Mouse (Mus musculus) ovary, postnatal 10 days (tissue): Measurements from ENCODE around the gene Cd44.

Source experiments
- DNase-seq: peaks from one replicate; pipeline ENCODE4 v3.0.0; 2022; ENCODE audit warnings: low spot score

Gene Cd44

GRCm38 (mm10) chr2:102900875-102901827 lies at the start of gene Cd44:
Gene Cd44 (minus strand): TSS chr2:102901665.
- peak; percentile 34 for DNase-seq

- no peak for DNase-seq
These were observed 47.0 kb upstream of the Cd44 start for GRCm38 (mm10) chr2:102948481-102948857.

- no peak for DNase-seq
These were observed 46.5 kb upstream of the Cd44 start for GRCm38 (mm10) chr2:102947846-102948480.

- no peak for DNase-seq
These were observed 43.6 kb upstream of the Cd44 start for GRCm38 (mm10) chr2:102945111-102945510.

- no peak for DNase-seq
These were observed 43.0 kb upstream of the Cd44 start for GRCm38 (mm10) chr2:102944415-102945012.

- no peak for DNase-seq
These were observed 42.5 kb upstream of the Cd44 start for GRCm38 (mm10) chr2:102943983-102944382.

GRCm38 (mm10) chr2:102942782-102943080 lies 41.3 kb upstream of the Cd44 start:
- no peak for DNase-seq

GRCm38 (mm10) chr2:102941937-102942781 lies 40.7 kb upstream of the Cd44 start:
- DNase-seq: no peak

- no peak for DNase-seq
These were observed 39.4 kb upstream of the Cd44 start for GRCm38 (mm10) chr2:102940813-102941361.

- DNase-seq: no peak
These were observed 38.7 kb upstream of the Cd44 start for GRCm38 (mm10) chr2:102940158-102940557.

- no peak for DNase-seq
These were observed 35.4 kb upstream of the Cd44 start for GRCm38 (mm10) chr2:102936886-102937285.

GRCm38 (mm10) chr2:102934834-102935233 lies 33.4 kb upstream of the Cd44 start:
- DNase-seq: no peak

GRCm38 (mm10) chr2:102933787-102934186 lies 32.3 kb upstream of the Cd44 start:
- DNase-seq: no peak

GRCm38 (mm10) chr2:102933142-102933541 lies 31.7 kb upstream of the Cd44 start:
- DNase-seq: no peak

- DNase-seq: no peak
These were observed 31.2 kb upstream of the Cd44 start for GRCm38 (mm10) chr2:102932667-102933066.

GRCm38 (mm10) chr2:102928211-102928610 lies 26.7 kb upstream of the Cd44 start:
- no peak for DNase-seq

- no peak for DNase-seq
These were observed 23.0 kb upstream of the Cd44 start for GRCm38 (mm10) chr2:102924480-102924879.

- no peak for DNase-seq
These were observed 22.2 kb upstream of the Cd44 start for GRCm38 (mm10) chr2:102923682-102924081.

GRCm38 (mm10) chr2:102922066-102922465 lies 20.6 kb upstream of the Cd44 start:
- no peak for DNase-seq

GRCm38 (mm10) chr2:102918301-102918700 lies 16.8 kb upstream of the Cd44 start:
- DNase-seq: no peak

GRCm38 (mm10) chr2:102916596-102916995 lies 15.1 kb upstream of the Cd44 start:
- DNase-seq: no peak

- DNase-seq: no peak
These were observed 13.2 kb upstream of the Cd44 start for GRCm38 (mm10) chr2:102914675-102915074.
